Mouse (Mus musculus) urinary bladder, adult 18-20 months (tissue): ENCODE data around the gene Lgals12.

Experiments
- DNase-seq, 2 experiments: peaks; one replicate each; pipeline ENCODE4 v3.0.0; 2022; ENCODE audit warnings: low spot score in 2 of 2, mixed read lengths in 2 of 2

Lgals12 gene

GRCm38 (mm10) chr19:7606801-7607689 lies at the start of gene Lgals12:
Lgals12 (minus strand) TSS chr19:7607193.
- DNase-seq = no peak

- DNase-seq = no peak
These were observed 42.1 kb upstream of the Lgals12 start for GRCm38 (mm10) chr19:7648913-7649666.

- DNase-seq = no peak
These were observed 26.8 kb upstream of the Lgals12 start for GRCm38 (mm10) chr19:7633786-7634185.

DNA sequence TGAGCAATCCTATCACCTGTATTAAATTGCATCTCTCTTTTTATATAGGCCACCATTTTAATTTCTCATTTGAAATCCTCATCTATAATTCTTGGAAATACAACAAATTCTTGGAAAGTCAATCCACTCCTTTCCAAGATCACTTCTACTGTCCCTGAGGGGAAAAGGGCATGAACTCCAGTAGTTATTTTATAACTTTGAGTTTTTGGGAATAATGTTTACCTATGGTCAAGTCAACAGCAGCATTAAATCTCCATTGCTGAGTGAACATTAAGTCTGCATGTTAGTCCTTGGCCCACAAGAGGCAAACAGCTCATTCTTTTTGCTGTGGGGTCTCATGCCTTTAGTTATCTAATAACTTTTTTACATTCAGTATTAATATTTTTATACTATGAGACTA lies 26.0 kb upstream of the Lgals12 start:
- no peak for DNase-seq

- peak in 1 of 2 experiments; percentile 32 for DNase-seq
These were observed 10.7 kb upstream of the Lgals12 start for GRCm38 (mm10) chr19:7617696-7618095.

GRCm38 (mm10) chr19:7617085-7617484 lies 10.1 kb upstream of the Lgals12 start:
- DNase-seq = no peak

DNA sequence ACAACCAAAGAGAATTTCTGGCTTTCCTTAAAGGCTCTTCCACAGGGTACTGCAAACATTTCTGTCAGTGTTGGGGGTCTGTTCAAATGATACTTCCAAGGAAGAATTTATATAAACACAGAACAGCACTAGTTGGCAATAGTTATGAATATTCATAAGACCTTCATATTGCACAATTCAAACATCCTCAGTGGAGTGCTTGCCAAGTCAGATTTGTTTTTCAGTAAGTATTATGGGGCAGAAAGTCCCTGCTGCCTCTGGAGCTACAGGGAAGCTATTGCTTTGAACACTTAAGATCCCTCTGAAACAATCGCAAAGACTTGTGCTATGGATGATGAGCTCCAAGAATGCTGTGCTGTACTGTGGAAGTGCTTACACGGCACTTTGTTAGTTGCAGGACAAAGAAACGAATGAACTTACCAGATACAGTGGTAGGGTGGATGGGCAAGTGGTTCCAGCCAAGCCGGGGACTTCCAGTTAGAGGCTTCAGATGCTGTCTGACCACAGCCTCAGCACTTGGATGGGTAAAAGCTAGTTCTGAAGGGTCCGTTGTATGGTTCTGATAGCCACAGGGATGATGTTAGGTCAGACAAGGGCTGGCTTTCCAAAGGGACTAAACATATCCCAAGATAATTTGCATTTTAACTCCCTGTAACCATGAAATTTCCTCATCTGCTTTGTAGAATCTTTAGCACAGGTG lies 9.4 kb upstream of the Lgals12 start:
- DNase-seq = no peak

- no peak for DNase-seq
These were observed 6.2 kb upstream of the Lgals12 start for GRCm38 (mm10) chr19:7613151-7613550.

- peak in 1 of 2 experiments; percentile 32 for DNase-seq
These were observed 5.2 kb upstream of the Lgals12 start, which contains the start of gene Hrasls5 for GRCm38 (mm10) chr19:7611942-7612757. Hrasls5 (plus strand) TSS chr19:7612541.

DNA sequence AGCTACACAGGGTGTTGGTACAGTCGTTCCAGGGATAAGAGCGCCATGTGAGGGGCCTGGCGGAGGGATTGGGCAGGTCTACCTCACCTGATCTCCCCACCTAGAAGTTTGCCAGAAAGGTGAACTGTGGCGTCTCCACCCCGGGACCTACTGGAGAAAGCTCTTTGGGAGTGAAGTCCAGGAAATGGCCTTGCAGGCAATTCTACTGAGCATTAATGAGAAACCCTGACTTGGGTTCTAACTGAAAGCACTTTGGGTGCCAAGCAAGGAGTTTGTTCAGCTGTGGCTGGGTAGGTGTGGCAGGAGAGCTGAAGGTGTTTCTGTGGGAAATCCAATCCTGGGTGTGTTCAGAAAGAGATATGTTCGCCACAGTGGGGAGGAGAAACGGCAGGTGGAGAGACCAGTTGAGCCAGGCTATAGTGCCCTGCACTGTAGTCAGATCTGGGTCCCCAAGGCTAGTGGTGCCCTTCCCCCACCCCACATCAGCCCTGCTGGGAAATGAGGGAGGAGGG lies 753 bp upstream of the Lgals12 start:
- no peak for DNase-seq

GRCm38 (mm10) chr19:7605930-7606783 lies 836 bp downstream of the Lgals12 start:
- DNase-seq = no peak

- no peak for DNase-seq
These were observed 2.0 kb downstream of the Lgals12 start for GRCm38 (mm10) chr19:7605013-7605412.

- no peak for DNase-seq
These were observed 2.9 kb downstream of the Lgals12 start for GRCm38 (mm10) chr19:7604107-7604506.

- no peak for DNase-seq
These were observed 5.4 kb downstream of the Lgals12 start for GRCm38 (mm10) chr19:7601551-7601950.

- DNase-seq = no peak
These were observed 8.5 kb downstream of the Lgals12 start for GRCm38 (mm10) chr19:7598481-7598880.

DNA sequence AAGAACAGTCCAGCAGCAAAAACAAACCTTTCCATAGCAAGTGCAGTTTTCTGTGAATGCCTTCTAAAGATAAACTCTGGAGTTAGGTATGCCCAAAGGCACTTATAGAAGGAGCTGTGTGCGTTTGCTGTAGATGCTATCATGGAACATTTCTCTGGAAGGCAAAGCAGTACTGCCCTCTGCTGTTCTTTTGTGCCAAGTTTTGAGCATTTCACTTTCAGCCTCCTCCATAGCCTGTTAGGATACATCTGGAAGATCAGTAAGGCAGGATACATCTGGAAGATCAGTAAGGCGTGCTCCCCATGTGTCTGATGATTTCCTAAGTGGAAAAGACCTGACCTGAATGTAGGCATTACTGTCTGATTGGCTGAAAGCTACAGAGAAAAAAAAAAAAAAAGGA lies 11.5 kb downstream of the Lgals12 start:
- peak in 1 of 2 experiments; percentile 39 for DNase-seq

GRCm38 (mm10) chr19:7592018-7592417 lies 15.0 kb downstream of the Lgals12 start:
- no peak for DNase-seq

DNA sequence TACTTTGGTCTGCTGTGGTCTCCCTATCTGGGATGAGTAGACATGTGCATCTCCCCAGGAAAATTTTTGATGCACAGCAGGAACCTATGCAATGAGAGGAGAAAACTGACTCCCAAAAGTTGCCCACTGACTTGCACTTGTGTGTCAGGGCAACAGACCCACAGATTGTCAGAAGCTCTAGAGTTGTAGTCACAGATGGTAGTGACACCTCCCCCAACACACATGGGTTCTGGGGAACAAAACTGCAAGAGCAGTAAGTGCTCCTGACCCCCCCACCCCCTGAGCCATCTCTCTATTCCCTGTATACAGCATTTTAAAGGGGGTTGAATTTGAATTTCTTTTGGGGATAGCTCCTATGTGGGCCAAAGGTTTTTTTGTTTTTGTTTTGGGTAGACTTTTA lies 16.2 kb downstream of the Lgals12 start:
- no peak for DNase-seq

DNA sequence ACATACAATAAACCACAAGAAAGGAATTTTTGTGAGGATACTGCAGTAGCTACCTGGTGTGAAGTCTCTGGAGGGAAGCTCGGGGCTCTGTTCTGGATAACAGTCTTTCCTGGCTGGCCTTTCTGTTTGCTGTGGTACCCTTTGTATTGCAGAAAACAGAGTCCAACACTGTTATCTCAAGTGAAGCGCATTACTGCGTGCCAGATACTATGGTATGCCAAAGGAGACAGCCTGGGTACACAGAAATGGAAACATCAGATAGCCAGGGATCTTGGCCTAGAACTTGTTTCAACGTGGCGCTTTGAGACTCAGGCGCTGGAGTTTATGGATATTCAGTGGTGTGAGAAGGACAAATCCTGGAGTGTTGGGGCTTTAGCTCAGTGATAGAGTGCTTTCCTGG lies 21.2 kb downstream of the Lgals12 start:
- no peak for DNase-seq

DNA sequence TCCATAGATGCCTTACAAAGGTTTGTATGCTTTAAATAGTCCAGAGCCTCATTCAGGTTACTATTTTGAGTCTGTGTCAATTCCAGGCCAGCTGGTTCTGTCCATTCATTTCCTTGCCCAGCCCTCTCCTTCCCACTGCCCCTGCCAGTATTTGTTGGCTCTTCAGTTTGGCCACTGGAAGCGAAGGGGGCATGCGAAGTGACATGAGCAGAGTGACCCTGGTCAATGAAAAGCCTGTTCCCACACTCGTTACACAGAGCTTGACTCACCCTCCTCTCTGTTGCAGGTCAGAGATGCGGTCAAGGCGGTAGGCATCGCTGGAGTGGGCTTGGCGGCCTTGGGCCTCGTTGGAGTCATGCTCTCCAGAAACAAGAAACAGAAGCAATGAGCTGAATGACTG lies 21.7 kb downstream of the Lgals12 start:
- DNase-seq = no peak
